Mouse (Mus musculus) heart, adult 2 months (tissue): ENCODE measurements at regions not wholly inside any gene's neighbourhood (a gene's known extent, or its start where the extent isn't known, plus 50 kb on each side); places are given as distances from the start of the nearest gene placed in this dataset.
"Not testable (repeated sequence)": the region's sequence is repeated elsewhere in the genome, so short reads cannot be mapped to it uniquely, and the experiment has no call there.

Experiments
- CTCF ChIP-seq: fragments of 200-600 bp; IDR thresholded peaks from 2 replicates; pipeline ENCODE4 v1.8.1; 2022; ENCODE audit warnings: antibody characterized with exemption, mild to moderate bottlenecking, moderate library complexity
- EP300 ChIP-seq: fragments of 200-500 bp; IDR thresholded peaks from 2 replicates; pipeline ENCODE4 v1.6.1; 2011; ENCODE audit warnings: low read depth, low read length, control low read depth; ENCODE audit not compliant: insufficient read depth
- POLR2A ChIP-seq: fragments of 200-500 bp; IDR thresholded peaks from 2 replicates; pipeline ENCODE4 v1.6.1; 2011; ENCODE audit warnings: mild to moderate bottlenecking, low read depth, low read length, control low read depth; ENCODE audit not compliant: insufficient read depth

DNA sequence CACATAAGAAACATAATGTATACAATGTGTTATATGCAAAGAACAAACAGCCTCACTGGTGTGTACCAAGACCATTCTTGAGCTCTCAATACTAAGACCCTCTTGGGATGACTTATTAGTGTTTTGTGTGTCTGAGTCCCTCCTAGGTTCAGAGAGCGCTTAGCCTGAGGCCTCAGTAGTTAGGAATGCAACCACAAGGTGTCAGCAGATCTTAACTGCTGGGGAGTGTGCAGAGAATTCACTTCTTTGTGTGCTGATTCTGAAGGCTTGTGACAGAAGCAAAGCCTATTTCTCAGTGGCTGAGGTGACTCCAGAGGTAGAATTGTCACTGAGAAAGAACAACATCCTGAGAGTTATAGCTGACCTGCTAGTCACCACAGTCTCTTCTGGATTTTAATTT, 816.9 kb upstream of the Olfr1507 start:
- TF ChIP-seq EP300, POLR2A, CTCF: not testable (repeated sequence)
